Mouse (Mus musculus) G1E-ER4 (cell line): ENCODE data around the gene Sorcs1. TPM values are rescaled to one million over a fixed set of nuclear protein-coding genes. Genes with fewer than 3 reads are reported as not detected.

Source experiments
- GATA1 ChIP-seq: IDR thresholded peaks from one replicate; pipeline ENCODE4 v1.8.0; 2012; ENCODE audit warnings: low read length, inconsistent platforms
- polyA plus RNA-seq: library from polyadenylated mRNA; stranded (reverse); fragments of >175 nt; gene quantifications from 2 replicates; pipeline ENCODE4 v1.2.3, GENCODE M21; 2012

Gene Sorcs1
- polyA plus RNA-seq, 1 experiment: not detected

DNA sequence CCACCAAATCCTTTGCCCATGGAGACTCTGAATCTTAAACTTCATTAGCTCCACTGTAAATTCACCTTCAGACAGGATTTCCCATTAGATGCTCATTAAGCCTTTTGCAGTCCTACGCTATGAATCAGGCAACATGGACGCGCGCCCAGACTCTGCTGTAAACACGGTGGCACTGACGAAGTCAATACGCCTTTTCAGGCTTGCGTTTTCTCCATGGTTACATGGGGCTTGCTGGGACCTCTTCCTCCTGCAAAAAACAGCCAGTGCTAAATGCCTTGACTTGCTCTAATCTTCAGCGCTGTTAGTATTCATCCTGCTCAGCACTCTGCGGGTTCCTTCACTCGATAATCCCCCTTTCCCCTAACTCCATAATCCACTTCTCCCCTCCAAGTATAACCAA, 190.7 kb downstream of the Sorcs1 start:
- TF ChIP-seq GATA1: no peak

GRCm38 (mm10) chr19:50486345-50486744, 192.1 kb downstream of the Sorcs1 start:
- TF ChIP-seq GATA1: no peak

GRCm38 (mm10) chr19:50476774-50477173, 201.7 kb downstream of the Sorcs1 start:
- TF ChIP-seq GATA1: no peak

DNA sequence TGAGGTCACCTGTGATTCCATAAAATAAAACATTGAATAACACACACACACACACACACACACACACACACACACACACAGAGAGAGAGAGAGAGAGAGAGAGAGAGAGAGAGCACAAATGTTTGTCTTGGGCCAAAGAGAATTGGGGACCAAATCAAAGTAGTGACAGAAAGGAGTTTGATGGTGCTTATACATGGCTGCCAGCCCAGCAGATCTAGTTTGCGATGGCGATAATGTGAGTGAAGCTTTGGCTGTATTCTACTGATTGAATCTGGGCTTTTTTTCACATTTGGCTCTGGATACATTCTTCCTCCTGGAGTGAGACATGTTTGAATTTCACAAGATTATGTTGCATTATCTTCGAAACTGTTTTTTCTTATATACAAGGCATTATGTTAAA, 209.9 kb downstream of the Sorcs1 start:
- no peak for TF ChIP-seq GATA1

GRCm38 (mm10) chr19:50464811-50465210, 213.6 kb downstream of the Sorcs1 start:
- TF ChIP-seq GATA1: no peak

- TF ChIP-seq GATA1: no peak
Measured at GRCm38 (mm10) chr19:50458581-50458980, 219.9 kb downstream of the Sorcs1 start.

DNA sequence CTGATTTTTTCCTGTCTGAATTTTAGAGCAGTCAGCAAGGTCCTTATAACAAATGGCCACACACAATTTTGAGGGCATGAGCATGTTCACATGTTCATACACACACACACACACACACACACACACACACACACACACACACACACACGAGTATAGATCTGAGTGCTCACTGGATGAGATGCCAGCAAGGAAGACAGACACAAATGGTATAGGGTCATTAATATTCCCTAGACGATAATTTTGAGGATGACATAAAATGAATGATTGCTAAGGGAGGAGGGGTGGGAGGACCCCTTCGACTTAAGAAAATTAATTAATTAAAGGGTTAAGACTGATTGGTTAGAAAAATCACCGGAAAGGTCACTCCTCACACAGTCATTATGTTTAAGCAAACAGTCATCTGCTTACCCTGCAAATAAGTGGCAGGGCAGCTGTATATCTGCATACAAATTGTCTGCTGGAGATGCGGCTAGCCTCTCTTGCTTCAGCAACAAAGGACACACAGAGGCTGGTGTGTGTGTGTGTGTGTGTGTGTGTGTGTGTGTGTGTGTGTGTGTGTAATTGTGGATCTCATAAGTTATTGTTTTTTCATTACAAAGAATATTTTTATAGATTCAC, 221.1 kb downstream of the Sorcs1 start:
- TF ChIP-seq GATA1: no peak

DNA sequence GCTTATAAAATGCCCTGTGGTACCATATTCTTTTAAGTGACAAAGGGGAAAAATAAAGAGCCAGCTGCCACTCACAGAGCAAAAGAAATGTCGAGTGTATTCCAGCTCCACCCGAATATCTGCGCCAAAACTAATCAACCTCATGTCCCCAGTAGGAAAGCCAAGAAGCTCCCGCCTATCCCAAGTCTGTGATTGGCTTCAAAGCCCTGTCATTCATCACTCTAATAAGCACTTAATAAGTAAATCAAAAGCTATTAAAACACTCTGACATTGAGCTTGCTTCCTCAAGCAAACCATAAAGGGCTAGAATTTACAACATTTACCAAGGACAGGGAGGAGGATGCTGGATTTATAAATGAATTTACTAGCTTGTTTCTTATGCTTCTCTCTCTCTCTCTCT, 237.3 kb downstream of the Sorcs1 start:
- no peak for TF ChIP-seq GATA1

- TF ChIP-seq GATA1: no peak
Measured at GRCm38 (mm10) chr19:50440246-50440910, 238.1 kb downstream of the Sorcs1 start.

DNA sequence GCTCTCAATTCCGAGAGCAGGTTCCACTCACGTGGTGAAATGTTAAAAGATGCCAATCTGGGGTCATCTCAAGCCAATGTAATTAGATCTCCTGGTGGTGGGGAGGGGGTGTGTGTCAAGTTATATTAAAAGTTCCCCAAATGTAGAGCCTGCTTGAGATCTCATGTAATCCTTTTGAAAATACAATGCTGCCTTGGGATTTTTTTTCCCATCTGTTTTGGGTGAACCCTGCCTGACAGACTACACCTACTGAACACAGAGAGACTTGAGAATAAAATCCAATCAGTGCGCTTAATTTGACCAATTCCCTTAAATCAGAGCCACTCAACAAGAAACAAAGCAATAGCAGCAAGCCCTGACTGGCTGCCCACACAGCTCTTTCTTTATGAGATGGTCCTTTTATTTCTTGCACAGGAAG, 239.0 kb downstream of the Sorcs1 start:
- TF ChIP-seq GATA1: no peak

GRCm38 (mm10) chr19:50422928-50423327, 255.5 kb downstream of the Sorcs1 start:
- TF ChIP-seq GATA1: no peak

- no peak for TF ChIP-seq GATA1
Measured at GRCm38 (mm10) chr19:50418962-50419720, 259.3 kb downstream of the Sorcs1 start.

GRCm38 (mm10) chr19:50410561-50410960, 267.9 kb downstream of the Sorcs1 start:
- no peak for TF ChIP-seq GATA1

DNA sequence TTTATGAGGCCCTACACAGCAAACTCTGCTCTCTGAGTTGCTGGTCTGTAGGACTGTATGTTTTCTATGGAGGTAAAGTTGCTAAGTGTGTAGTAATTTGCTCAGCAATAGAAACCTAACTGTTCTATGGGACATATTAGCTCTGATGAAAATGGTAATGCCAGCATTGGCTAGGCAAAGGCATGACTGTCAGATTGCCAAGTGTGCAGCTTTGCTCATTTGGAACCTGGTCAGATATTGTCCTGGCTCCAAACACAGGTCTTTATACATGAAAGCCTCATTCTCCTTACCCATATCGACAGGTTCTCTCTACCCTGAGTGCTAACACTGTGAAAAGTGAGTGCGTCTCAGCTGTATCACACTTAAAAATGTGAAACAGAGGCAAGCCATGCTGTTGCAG, 280.1 kb downstream of the Sorcs1 start:
- TF ChIP-seq GATA1: no peak

GRCm38 (mm10) chr19:50395731-50396130, 282.7 kb downstream of the Sorcs1 start:
- no peak for TF ChIP-seq GATA1

DNA sequence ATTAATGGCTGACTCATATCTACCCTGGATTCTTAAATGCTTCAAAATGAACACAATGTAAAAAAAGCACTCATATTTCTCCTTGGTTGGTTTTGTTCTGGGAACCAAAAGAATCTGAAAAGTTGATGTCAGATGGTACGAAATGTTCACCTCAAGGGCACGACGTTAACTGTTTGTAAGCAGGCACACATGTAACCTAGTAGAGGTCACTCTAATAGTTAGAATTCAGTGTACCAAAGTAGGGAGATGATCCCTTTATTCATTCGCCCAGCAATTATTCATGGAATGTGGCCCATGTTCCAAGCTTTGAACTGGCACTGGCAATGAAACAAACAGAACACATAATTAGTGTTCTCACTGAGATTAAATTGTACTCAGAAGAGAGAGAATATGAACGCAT, 284.3 kb downstream of the Sorcs1 start:
- TF ChIP-seq GATA1: no peak
